Mouse (Mus musculus) megakaryocyte, embryonic 14.5 days (primary cell): Measurements from ENCODE around the gene Crlf1. TPM values are rescaled to one million over a fixed set of nuclear protein-coding genes. Genes with fewer than 3 reads are reported as not detected.

Experiments used
- H3K27me3 ChIP-seq: replicated peaks from 2 replicates; pipeline ENCODE3; 2012; ENCODE audit warnings: inconsistent platforms
- H3K36me3 ChIP-seq: replicated peaks from 2 replicates; pipeline ENCODE3; 2012; ENCODE audit warnings: low read length, inconsistent platforms, mixed read lengths
- H3K4me1 ChIP-seq: 2 replicates; pipeline ENCODE4 v1.6.1; 2012; ENCODE audit warnings: inconsistent platforms
- H3K4me3 ChIP-seq: replicated peaks from 2 replicates; pipeline ENCODE3; 2012; ENCODE audit warnings: moderate library complexity, mild to moderate bottlenecking, inconsistent platforms
- H3K9me3 ChIP-seq: 2 replicates; pipeline ENCODE4 v1.6.1; 2012; ENCODE audit warnings: inconsistent platforms
- FLI1 ChIP-seq: IDR thresholded peaks from 2 replicates; pipeline ENCODE4 v1.6.1; 2012; ENCODE audit warnings: low read length, inconsistent platforms, mixed read lengths
- GATA1 ChIP-seq: IDR thresholded peaks from 3 replicates; pipeline ENCODE4 v1.6.1; 2012; ENCODE audit warnings: mixed read lengths, low read length, inconsistent platforms, borderline replicate concordance
- polyA plus RNA-seq: library from polyadenylated mRNA; stranded (reverse); fragments of >175 nt; gene quantifications from 2 replicates; pipeline ENCODE4 v1.2.3, GENCODE M21; 2012; ENCODE audit warnings: low replicate concordance; ENCODE audit not compliant: insufficient read depth

The Crlf1 gene
- polyA plus RNA-seq, 1 experiment: not detected

DNA sequence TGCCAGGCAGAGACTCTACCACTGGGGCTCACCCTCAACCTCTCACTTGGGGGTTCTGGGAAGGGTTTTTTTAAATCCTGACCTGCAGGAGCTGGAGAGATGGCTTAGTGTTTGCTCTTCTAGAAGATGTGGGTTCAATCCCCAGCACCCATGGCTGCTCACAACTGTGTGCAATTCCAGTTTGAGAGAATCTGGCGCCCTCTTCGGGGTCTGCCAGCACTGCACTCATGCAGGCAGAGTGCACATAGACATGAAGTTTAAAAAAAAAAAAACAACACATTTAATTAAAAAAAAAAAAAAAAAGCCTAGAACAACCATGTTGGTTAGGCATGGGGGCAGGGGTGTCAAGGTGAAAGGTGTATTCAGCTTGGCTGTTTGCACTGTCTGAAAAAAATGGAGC, 37.4 kb downstream of the Crlf1 start:
- peak overlapping the region; percentile 92 for H3K4me3 ChIP-seq
- no peaks in the 10 kb centered on the region for H3K27me3 ChIP-seq
- H3K9me3 ChIP-seq: no peaks in the 10 kb centered on the region
- H3K36me3 ChIP-seq: peaks cover 58% of the 10 kb centered on the region
- no peak for TF ChIP-seq GATA1
- no peak for TF ChIP-seq FLI1
- peaks cover 83% of the 10 kb centered on the region for H3K4me1 ChIP-seq

DNA sequence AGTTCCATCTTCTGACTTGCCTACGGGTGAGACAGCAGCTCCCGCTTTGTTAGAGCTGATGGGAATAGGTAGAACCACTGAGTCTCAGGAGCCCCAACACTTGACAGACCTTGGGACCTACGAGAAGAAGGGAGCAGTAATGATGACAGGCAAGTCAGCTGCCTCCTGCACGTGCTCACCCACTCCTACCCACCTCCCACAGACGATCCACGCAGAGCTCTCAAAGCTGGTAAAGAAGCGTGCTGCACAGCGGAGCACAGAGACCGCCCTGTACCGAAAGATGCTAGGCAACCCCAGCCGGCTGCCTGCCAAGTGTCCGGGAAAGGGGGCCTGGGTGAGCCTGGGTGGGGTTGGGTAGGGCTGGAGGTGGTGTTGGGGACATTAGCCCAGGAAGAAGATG, 41.3 kb downstream of the Crlf1 start:
- no peak for TF ChIP-seq FLI1
- no peak for TF ChIP-seq GATA1
- peaks cover 82% of the 10 kb centered on the region for H3K36me3 ChIP-seq
- peak overlapping the region; percentile 2 for H3K4me3 ChIP-seq
- H3K4me1 ChIP-seq: peaks cover 91% of the 10 kb centered on the region
- no peaks in the 10 kb centered on the region for H3K27me3 ChIP-seq
- H3K9me3 ChIP-seq: no peaks in the 10 kb centered on the region

DNA sequence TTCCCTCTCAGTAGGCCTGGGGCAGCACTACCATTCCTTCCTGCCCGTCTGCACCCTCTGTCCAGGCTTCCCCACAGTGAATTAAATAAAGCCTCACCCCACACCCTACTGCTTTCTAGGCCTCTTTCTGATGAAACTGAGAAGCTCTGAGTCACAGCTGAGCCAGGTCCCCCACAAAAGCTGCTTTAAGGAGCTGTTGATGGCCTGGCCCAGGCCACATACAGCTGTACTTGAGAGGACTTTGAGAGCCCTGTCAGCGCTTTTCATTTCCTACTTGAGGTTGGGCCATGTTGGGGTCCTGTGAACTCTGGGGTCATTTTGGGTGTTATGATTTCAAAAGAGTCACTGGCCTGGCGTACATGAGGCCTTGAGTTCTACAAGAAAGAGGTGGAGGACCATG, 42.3 kb downstream of the Crlf1 start:
- Histone ChIP-seq H3K9me3 (no peaks in the 10 kb centered on the region), H3K36me3 (peaks cover 73% of the 10 kb centered on the region), H3K4me3 (no peak overlapping the region), H3K4me1 (peaks cover 83% of the 10 kb centered on the region), H3K27me3 (no peaks in the 10 kb centered on the region)
- no peak for TF ChIP-seq FLI1
- TF ChIP-seq GATA1: no peak

DNA sequence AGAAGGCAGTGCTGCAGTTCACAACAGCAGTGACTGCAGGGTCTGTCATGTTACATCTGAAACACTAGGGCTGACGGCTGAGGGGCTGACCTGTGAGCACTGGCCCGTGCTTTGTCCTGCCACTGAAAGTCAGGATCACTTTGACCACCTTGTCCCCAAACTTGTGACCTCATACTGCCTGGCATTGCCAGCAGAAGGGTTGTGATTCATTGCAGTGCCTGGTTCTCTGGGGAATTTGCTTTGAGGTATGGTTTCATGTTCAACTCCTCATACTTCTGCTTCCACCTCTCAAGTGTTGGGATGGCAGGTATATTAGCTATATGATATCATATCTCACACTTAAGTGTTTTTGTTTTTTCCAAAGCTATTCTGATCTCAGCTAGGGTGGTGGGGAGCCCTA, 42.7 kb downstream of the Crlf1 start:
- Histone ChIP-seq H3K4me3 (peak overlapping the region; percentile 4), H3K27me3 (no peaks in the 10 kb centered on the region), H3K4me1 (peaks cover 83% of the 10 kb centered on the region), H3K36me3 (peaks cover 69% of the 10 kb centered on the region), H3K9me3 (no peaks in the 10 kb centered on the region)
- no peak for TF ChIP-seq GATA1
- no peak for TF ChIP-seq FLI1

DNA sequence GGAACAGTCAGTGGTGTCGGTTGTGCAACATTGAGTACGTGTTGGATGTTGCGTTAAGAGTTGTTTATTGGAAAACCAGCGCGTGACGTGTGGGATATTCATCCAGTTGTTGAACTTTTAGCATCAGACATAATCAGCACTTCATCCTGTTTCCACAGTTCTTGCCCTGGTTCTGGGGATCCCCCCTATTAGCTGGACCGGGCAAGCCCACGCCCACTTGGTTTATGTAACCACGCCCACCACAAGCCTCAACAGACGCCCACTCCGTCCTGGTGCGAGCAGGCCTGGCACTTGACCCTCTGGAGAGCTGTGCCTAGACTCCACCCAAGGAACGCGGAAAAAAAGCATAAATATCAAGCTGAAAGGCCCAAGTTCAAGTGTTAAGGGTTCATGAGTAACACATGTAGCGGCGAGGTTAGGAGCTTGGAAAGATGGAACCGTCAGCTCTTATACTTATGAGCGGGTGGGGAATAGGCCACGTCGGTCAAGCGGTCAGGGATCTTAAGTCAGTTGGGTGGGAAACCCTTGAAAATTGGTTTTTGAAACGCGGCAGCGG, 45.1 kb downstream of the Crlf1 start:
- Histone ChIP-seq H3K9me3 (no peaks in the 10 kb centered on the region), H3K36me3 (peaks cover 62% of the 10 kb centered on the region), H3K4me3 (peak overlapping the region; percentile 99), H3K27me3 (no peaks in the 10 kb centered on the region), H3K4me1 (peaks cover 83% of the 10 kb centered on the region)
- TF ChIP-seq FLI1 (no peak), GATA1 (no peak)

DNA sequence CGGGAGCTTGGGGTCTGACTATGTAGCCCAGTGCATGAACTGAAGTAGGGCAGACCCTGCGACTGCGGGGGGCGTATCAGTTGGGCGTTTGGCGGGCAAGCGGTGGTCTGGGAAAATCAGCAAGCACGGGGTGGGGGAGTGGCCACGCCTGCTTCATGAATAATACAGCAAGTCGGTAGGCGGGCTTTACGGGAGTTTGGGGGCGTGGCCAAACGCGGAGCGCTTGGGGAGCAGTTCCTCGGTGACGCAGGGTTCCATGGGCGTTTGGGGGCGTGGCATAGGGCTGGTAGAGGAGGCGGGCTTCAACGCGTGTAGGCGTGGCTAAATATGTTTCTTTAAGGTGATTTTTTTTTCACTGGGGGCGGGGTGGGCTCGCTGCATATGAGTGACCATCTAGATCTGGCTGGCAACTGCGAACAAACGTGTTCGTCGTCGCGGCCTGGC, 45.7 kb downstream of the Crlf1 start:
- H3K4me1 ChIP-seq: peaks cover 83% of the 10 kb centered on the region
- H3K9me3 ChIP-seq: no peaks in the 10 kb centered on the region
- H3K27me3 ChIP-seq: no peaks in the 10 kb centered on the region
- H3K4me3 ChIP-seq: peak overlapping the region; percentile 99
- TF ChIP-seq GATA1: no peak
- TF ChIP-seq FLI1: no peak
- H3K36me3 ChIP-seq: peaks cover 65% of the 10 kb centered on the region

DNA sequence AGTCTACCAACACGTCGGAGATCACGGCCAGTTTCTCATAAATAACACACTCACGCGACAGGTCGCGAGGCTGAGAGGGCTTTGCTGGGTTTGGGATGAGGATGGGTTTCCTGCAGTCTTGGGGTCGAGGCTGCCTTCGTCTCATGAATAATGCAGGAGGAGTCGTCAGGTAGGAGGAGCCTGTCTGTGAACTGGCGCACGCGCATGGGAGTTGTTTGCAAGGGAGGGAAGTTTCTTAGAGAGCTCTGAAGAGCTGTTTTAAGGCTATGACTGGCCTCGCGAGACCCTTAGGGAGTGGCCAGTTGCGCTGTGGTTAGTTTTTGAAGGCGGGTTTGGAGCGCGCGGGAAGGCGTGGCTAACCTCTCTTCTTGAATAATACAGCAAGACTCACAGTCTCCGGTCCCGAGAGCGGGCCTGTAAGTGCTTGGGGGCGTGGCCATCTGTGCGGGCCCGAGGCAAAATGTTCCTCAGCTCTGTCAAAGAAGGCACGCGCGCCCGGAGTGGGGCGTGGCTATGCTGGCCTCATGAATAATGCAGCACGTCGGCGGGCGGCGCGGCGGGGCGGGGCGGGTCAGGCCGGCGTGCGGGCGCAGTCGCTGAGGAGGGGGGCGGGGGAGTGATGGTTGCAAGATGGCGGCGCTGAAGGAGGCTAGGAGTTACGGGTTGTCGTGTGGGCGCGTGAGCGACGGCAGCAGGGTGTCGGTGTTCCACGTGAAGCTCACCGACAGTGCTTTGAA, 46.3 kb downstream of the Crlf1 start, which contains the start of gene Ell:
Gene Ell (plus strand): TSS at position 381 of the 737 bp plus-strand sequence.
- TF ChIP-seq GATA1: no peak
- no peak for TF ChIP-seq FLI1
- Histone ChIP-seq H3K36me3 (peaks cover 64% of the 10 kb centered on the region), H3K27me3 (no peaks in the 10 kb centered on the region), H3K4me3 (peak within 1 kb of the TSS; percentile 99), H3K4me1 (peaks cover 83% of the 10 kb centered on the region), H3K9me3 (no peaks in the 10 kb centered on the region)

DNA sequence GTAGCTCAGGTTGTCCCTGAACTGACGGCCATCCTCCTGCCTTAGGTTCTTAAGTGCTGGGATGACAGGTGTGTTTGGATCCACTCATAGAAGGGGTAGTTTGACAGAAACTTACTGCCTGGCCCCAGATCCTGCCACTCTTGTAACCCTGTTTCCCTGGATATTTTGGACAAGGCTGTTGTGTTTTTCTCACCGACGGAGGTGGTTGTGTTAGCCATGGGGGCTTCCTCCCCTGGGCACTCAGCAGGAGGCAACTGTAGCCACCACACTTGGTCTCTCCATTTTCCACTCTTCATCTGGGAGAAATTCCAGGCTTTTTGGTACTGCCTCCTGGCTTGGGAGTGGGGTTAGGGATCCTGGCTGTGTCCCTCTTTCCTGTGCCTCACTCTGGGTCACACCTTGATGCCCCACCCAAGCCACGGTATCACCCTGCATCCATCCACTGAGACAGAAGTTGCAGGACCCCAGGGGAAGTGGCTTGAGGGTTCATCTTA, 47.1 kb downstream of the Crlf1 start:
- peaks cover 83% of the 10 kb centered on the region for H3K4me1 ChIP-seq
- no peaks in the 10 kb centered on the region for H3K9me3 ChIP-seq
- TF ChIP-seq GATA1 (no peak), FLI1 (no peak)
- peaks cover 63% of the 10 kb centered on the region for H3K36me3 ChIP-seq
- H3K27me3 ChIP-seq: no peaks in the 10 kb centered on the region
- peak overlapping the region; percentile 99 for H3K4me3 ChIP-seq

DNA sequence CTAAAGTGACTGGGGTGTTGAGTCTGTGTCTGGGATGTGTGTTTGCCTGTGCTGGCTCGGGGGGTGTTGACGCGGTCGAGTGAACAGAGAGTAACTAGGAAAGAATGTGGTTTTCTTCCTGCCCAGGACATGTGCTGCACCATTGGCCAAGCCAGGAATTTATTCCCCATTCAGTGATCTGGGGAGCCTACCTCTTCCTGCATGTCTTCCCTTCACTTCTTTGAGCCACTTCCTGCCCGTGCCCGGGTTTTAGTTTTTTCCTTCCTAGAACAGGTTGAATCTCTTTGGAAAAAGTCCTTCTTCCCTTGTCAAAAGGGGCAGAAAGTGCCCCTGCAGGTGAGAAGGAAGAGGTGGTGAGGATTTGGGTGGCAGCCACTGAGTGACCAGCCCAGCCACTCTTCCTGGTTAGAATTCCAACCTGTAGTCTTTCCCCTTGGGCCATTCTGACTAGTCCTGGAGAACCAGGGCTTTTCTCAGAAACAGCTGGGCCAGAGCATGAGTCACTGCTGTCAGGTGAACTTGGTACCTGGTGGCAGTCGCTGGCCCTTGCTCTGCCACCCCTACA, 47.6 kb downstream of the Crlf1 start:
- TF ChIP-seq GATA1: no peak
- TF ChIP-seq FLI1: no peak
- Histone ChIP-seq H3K27me3 (no peaks in the 10 kb centered on the region), H3K36me3 (peaks cover 62% of the 10 kb centered on the region), H3K9me3 (no peaks in the 10 kb centered on the region), H3K4me1 (peaks cover 83% of the 10 kb centered on the region), H3K4me3 (peak overlapping the region; percentile 99)

DNA sequence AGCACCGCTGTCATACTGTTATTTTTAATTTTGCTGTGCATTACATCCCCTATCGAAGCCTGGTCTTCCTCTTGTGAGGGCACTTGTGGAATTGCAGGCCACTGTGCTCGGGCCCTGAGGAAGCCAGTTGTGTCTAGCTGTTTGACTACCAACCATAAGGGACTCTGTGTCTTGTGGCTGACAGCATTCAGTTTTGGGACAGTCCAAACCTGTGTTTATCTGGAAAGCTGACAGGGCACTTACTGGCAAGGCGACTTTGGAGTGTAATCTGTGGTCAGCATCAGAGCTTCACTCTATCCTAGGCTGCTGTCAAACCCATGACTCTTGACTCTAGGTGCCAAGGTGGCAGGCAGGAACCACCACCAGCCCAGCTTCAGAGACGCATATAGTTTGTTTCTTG, 48.1 kb downstream of the Crlf1 start:
- Histone ChIP-seq H3K4me1 (peaks cover 85% of the 10 kb centered on the region), H3K36me3 (peaks cover 62% of the 10 kb centered on the region), H3K9me3 (no peaks in the 10 kb centered on the region), H3K4me3 (peak overlapping the region; percentile 99), H3K27me3 (no peaks in the 10 kb centered on the region)
- TF ChIP-seq FLI1: no peak
